Mouse (Mus musculus) liver, embryonic 14.5 days (tissue): Measurements from ENCODE around the gene Usp19. TPM values are rescaled to one million over a fixed set of nuclear protein-coding genes. Genes with fewer than 3 reads are reported as not detected.

ENCODE experiments used
- ATAC-seq: fragments of 200-750 bp; cut with Nextera tagmentation; 2 replicates; pipeline ENCODE4 v1.8.0; 2017; ENCODE audit warnings: moderate number of reproducible peaks, mild to moderate bottlenecking, moderate library complexity; ENCODE audit not compliant: insufficient read depth
- DNase-seq, 3 experiments: peaks; one replicate each; pipeline ENCODE4 v3.0.0-alpha.2; 2012 to 2013; ENCODE audit warnings: low read depth in 3 of 3, low spot score in 3 of 3
- H3K27ac ChIP-seq: fragments of 300-500 bp; sonication (generic); 2 replicates; pipeline ENCODE4 v1.5.1; 2014; ENCODE audit warnings: moderate library complexity, mild to moderate bottlenecking, control low read depth, inconsistent platforms
- H3K27me3 ChIP-seq: fragments of 300-500 bp; sonication (generic); 2 replicates; pipeline ENCODE4 v1.6.1; 2014; ENCODE audit warnings: mild to moderate bottlenecking, low read length, moderate library complexity; ENCODE audit not compliant: control insufficient read depth, insufficient read depth
- H3K36me3 ChIP-seq: fragments of 300-500 bp; sonication (generic); replicated peaks from 2 replicates; pipeline ENCODE4 v1.6.1; 2014; ENCODE audit warnings: low read depth; ENCODE audit not compliant: control insufficient read depth, insufficient read depth
- H3K4me1 ChIP-seq, 2 experiments: fragments of 200-500 bp in 1 of 2; fragments of 300-500 bp in 1 of 2; sonication (generic) in 1 of 2; replicated peaks; 2 replicates each; pipeline ENCODE4 v1.6.1; 2012 to 2014; ENCODE audit warnings: antibody characterized with exemption in 1 of 2, inconsistent platforms in 1 of 2, low read length in 1 of 2; ENCODE audit not compliant: control insufficient read depth in 2 of 2, insufficient read depth in 2 of 2
- H3K4me2 ChIP-seq: fragments of 300-500 bp; sonication (generic); 2 replicates; pipeline ENCODE4 v1.6.1; 2014; ENCODE audit warnings: low read depth, mild to moderate bottlenecking, control low read depth, moderate library complexity
- H3K4me3 ChIP-seq, 2 experiments: fragments of 200-500 bp in 1 of 2; fragments of 300-500 bp in 1 of 2; sonication (generic) in 1 of 2; 2 replicates each; pipeline ENCODE4 v1.5.1; 2012 to 2014; ENCODE audit warnings: low read depth in 2 of 2, low read length in 2 of 2, mild to moderate bottlenecking in 2 of 2, control low read depth in 1 of 2, inconsistent platforms in 1 of 2, moderate library complexity in 1 of 2; ENCODE audit not compliant: insufficient read depth in 1 of 2
- H3K9ac ChIP-seq: fragments of 300-500 bp; sonication (generic); replicated peaks from 2 replicates; pipeline ENCODE4 v1.6.1; 2014; ENCODE audit warnings: mild to moderate bottlenecking, control low read depth, moderate library complexity
- H3K9me3 ChIP-seq: fragments of 300-500 bp; sonication (generic); 2 replicates; pipeline ENCODE4 v1.6.1; 2016; ENCODE audit warnings: low read length, mixed read lengths; ENCODE audit not compliant: control insufficient read depth
- CTCF ChIP-seq: IDR thresholded peaks from 2 replicates; pipeline ENCODE4 v1.5.1; 2016; ENCODE audit warnings: antibody characterized with exemption, low read depth, control low read depth
- EP300 ChIP-seq: IDR thresholded peaks from 2 replicates; pipeline ENCODE4 v1.6.1; 2016; ENCODE audit warnings: antibody characterized with exemption, low read depth
- WGBS: fragments of 180-500 bp; shearing (Covaris S2); extraction: QIAGEN DNeasy Blood & Tissue Kit; methylation state at CpG from one replicate; pipeline ENCODE4 v1.1.7; 2014; ENCODE audit not compliant: insufficient replicate concordance; 5-methylcytosine and 5-hydroxymethylcytosine counted together
- polyA plus RNA-seq, 2 experiments: library from polyadenylated mRNA; depleted of rRNA in 1 of 2; stranded (reverse) in 1 of 2; unstranded in 1 of 2; fragments of >200 nt; fragmentation: Nextera tagmentation in 1 of 2; extraction: Ambion mirVana in 1 of 2; gene quantifications; 2 replicates each; pipeline versions ENCODE4 v1.2.1 to v1.2.3; 2012 to 2014

Gene Usp19
- 33.9 and 36.0 TPM in 2 replicates for polyA plus RNA-seq (2012; rRNA removed)
- polyA plus RNA-seq (2014; fragmentation: Nextera tagmentation; extraction: Ambion mirVana): 17.1 and 22.5 TPM in 2 replicates

GRCm38 (mm10) chr9:108490559-108491285 is at the start of gene Usp19:
Usp19 (plus strand) TSS chr9:108490602.
- Histone ChIP-seq H3K4me3 (peak within 1 kb of the TSS; percentile 77 to 82), H3K27ac (peak within 1 kb of the TSS; percentile 82), H3K9ac (peak within 1 kb of the TSS; percentile 86), H3K36me3 (peaks cover 34% of the 10 kb centered on the region), H3K4me2 (peak within 1 kb of the TSS; percentile 90), H3K27me3 (no peaks in the 10 kb centered on the region), H3K4me1 (peaks cover 7 to 8% of the 10 kb centered on the region in 2 experiments), H3K9me3 (no peaks in the 10 kb centered on the region)
- ATAC-seq: peak; percentile 91
- peak; percentile 90 to 91 (median 91) for DNase-seq
- 1% methylated on average over 69 of the region's 69 CpGs for WGBS
- 0 out of 2 replicates have a peak, but pooled peaks have one; percentile 3 for TF ChIP-seq CTCF
- no peak for TF ChIP-seq EP300

- no peaks in the 10 kb centered on the region for H3K36me3 ChIP-seq
- H3K4me3 ChIP-seq: no peak overlapping the region
- TF ChIP-seq CTCF (no peak), EP300 (no peak)
- H3K27ac ChIP-seq: no peak overlapping the region
- no peak overlapping the region for H3K9ac ChIP-seq
- no peaks in the 10 kb centered on the region for H3K9me3 ChIP-seq
- no peaks in the 10 kb centered on the region for H3K27me3 ChIP-seq
- WGBS: 76% methylated on average over 11 of the region's 11 CpGs
- no peak for ATAC-seq
- no peak for DNase-seq
- no peak overlapping the region for H3K4me2 ChIP-seq
- 0 out of 4 replicates have a peak, but pooled peaks cover 0 to 4% of the 10 kb centered on the region in 2 experiments for H3K4me1 ChIP-seq
These were observed 49.0 kb upstream of the Usp19 start for GRCm38 (mm10) chr9:108441236-108441919.

DNA sequence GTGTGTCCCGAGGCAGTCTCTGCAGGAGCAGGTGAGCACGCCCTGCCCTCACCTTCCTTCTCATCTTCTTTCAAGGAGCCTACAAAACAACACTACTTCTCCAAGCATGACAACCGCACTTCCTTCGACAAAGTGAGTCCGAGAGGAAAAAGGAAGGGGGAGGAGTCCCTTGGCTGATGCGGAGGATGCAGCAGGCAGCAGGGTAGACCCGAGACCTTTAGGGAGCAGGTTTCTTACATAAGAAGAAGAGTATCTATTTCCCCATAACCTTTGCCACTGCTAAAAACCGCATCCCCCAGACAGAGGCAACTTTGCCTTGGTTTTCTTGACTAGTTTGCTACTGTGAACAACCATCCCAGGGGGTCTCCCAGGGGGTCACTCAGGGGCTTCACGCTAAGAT is 45.3 kb upstream of the Usp19 start:
- no peak overlapping the region for H3K4me2 ChIP-seq
- TF ChIP-seq CTCF (no peak), EP300 (no peak)
- H3K36me3 ChIP-seq: no peaks in the 10 kb centered on the region
- peaks cover 4 to 7% of the 10 kb centered on the region in 2 experiments for H3K4me1 ChIP-seq
- H3K9me3 ChIP-seq: no peaks in the 10 kb centered on the region
- no peak for DNase-seq
- H3K4me3 ChIP-seq: no peak overlapping the region
- ATAC-seq: no peak
- no peak overlapping the region for H3K27ac ChIP-seq
- H3K27me3 ChIP-seq: no peaks in the 10 kb centered on the region
- H3K9ac ChIP-seq: no peak overlapping the region
- 30% methylated on average over 9 of the region's 9 CpGs for WGBS

- 83% methylated on average over 4 of the region's 4 CpGs for whole genome bisulfite sequencing
- Histone ChIP-seq H3K4me2 (peak overlapping the region; percentile 98), H3K9me3 (no peaks in the 10 kb centered on the region), H3K27ac (no peak overlapping the region), H3K36me3 (no peaks in the 10 kb centered on the region), H3K27me3 (no peaks in the 10 kb centered on the region), H3K4me3 (no peak overlapping the region), H3K9ac (no peak overlapping the region), H3K4me1 (peaks cover 27 to 30% of the 10 kb centered on the region in 2 experiments)
- no peak for TF ChIP-seq CTCF
- TF ChIP-seq EP300: no peak
- ATAC-seq (no peak), DNase-seq (no peak)
These were observed 40.5 kb upstream of the Usp19 start for GRCm38 (mm10) chr9:108449860-108450259.
